Mouse (Mus musculus) heart, postnatal 0 days (tissue): ENCODE results near the gene Baat. TPM values are rescaled to one million over a fixed set of nuclear protein-coding genes. Genes with fewer than 3 reads are reported as not detected.
"Not testable (repeated sequence)": the region's sequence is repeated elsewhere in the genome, so short reads cannot be mapped to it uniquely, and the experiment has no call there.

Source experiments
- ATAC-seq: fragments of 200-750 bp; cut with Nextera tagmentation; 2 replicates; pipeline ENCODE4 v1.8.0; 2017; ENCODE audit warnings: low read depth, moderate number of reproducible peaks, moderate library complexity; ENCODE audit not compliant: insufficient read depth
- DNase-seq: peaks from one replicate; pipeline ENCODE4 v3.0.0-alpha.2; 2016; ENCODE audit warnings: low spot score
- H3K27ac ChIP-seq: fragments of 300-500 bp; sonication (generic); 2 replicates; pipeline ENCODE4 v1.5.1; 2014; ENCODE audit warnings: low read depth, mild to moderate bottlenecking
- H3K27me3 ChIP-seq: fragments of 300-500 bp; sonication (generic); 2 replicates; pipeline ENCODE4 v1.6.1; 2014; ENCODE audit warnings: low read length, mixed read lengths; ENCODE audit not compliant: control insufficient read depth, insufficient read depth
- H3K36me3 ChIP-seq: fragments of 300-500 bp; sonication (generic); replicated peaks from 2 replicates; pipeline ENCODE4 v1.6.1; 2014; ENCODE audit warnings: low read length, mixed read lengths; ENCODE audit not compliant: control insufficient read depth, insufficient read depth
- H3K4me1 ChIP-seq: fragments of 300-500 bp; sonication (generic); 2 replicates; pipeline ENCODE4 v1.6.1; 2014; ENCODE audit warnings: antibody characterized with exemption; ENCODE audit not compliant: control insufficient read depth, insufficient read depth
- H3K4me2 ChIP-seq: fragments of 300-500 bp; sonication (generic); 2 replicates; pipeline ENCODE4 v1.6.1; 2014; ENCODE audit warnings: low read depth, mild to moderate bottlenecking, low read length, moderate library complexity
- H3K4me3 ChIP-seq: fragments of 300-500 bp; sonication (generic); 2 replicates; pipeline ENCODE4 v1.5.1; 2014; ENCODE audit warnings: low read depth, low read length
- H3K9ac ChIP-seq: fragments of 300-500 bp; sonication (generic); replicated peaks from 2 replicates; pipeline ENCODE4 v1.6.1; 2014; ENCODE audit warnings: low read depth, low read length, mixed read lengths
- H3K9me3 ChIP-seq: fragments of 300-500 bp; sonication (generic); replicated peaks from 2 replicates; pipeline ENCODE4 v1.6.1; 2016; ENCODE audit warnings: low read length; ENCODE audit not compliant: control insufficient read depth
- CTCF ChIP-seq: IDR thresholded peaks from 2 replicates; pipeline ENCODE4 v1.5.1; 2016; ENCODE audit warnings: antibody characterized with exemption, control low read depth, low read depth
- EP300 ChIP-seq: IDR thresholded peaks from 2 replicates; pipeline ENCODE4 v1.6.1; 2016; ENCODE audit warnings: antibody characterized with exemption, low read depth
- WGBS: fragments of 180-500 bp; shearing (Covaris S2); extraction: QIAGEN DNeasy Blood & Tissue Kit; methylation state at CpG from one replicate; pipeline ENCODE4 v1.1.7; 2014; 5-methylcytosine and 5-hydroxymethylcytosine counted together
- polyA plus RNA-seq: library from polyadenylated mRNA; unstranded; fragments of >200 nt; fragmentation: Nextera tagmentation; extraction: Ambion mirVana; gene quantifications from 2 replicates; pipeline ENCODE4 v1.2.1, GENCODE M21; 2015
- total RNA-seq: library from RNA; depleted of rRNA; stranded (reverse); fragments of >200 nt; gene quantifications from 2 replicates; pipeline ENCODE4 v1.2.3, GENCODE M21; 2014; ENCODE audit warnings: low replicate concordance

Baat gene
- total and polyA plus RNA-seq, 2 experiments from 2014 or later: not detected

DNA sequence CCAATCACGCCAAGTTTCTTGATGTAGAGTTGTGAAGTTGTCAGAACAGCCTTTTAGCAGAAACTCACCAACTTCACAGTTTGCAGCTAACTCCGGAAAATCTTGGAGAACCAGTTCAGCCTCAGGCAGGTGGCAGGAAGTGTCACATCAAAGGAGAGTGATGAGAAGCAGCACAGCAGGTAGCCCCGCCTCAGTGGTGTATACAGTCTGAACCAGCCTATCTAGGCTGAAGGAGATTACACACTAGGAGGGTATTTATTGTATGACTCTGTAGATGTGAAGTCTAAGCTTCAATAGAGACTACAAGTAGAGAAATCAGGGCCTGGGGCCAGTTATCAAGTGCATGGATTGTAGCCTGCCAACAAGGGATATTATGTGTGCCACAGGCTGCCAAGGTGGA is 25.5 kb downstream of the Baat start:
- Histone ChIP-seq H3K9ac (no peak overlapping the region), H3K36me3 (no peaks in the 10 kb centered on the region), H3K27me3 (no peaks in the 10 kb centered on the region), H3K4me2 (no peak overlapping the region), H3K4me1 (no peaks in the 10 kb centered on the region), H3K27ac (no peak overlapping the region), H3K4me3 (no peak overlapping the region), H3K9me3 (no peaks in the 10 kb centered on the region)
- ATAC-seq: no peak
- no peak for TF ChIP-seq CTCF
- TF ChIP-seq EP300: no peak
- DNase-seq: no peak
- WGBS: 58% methylated on average over 3 of the region's 3 CpGs

DNA sequence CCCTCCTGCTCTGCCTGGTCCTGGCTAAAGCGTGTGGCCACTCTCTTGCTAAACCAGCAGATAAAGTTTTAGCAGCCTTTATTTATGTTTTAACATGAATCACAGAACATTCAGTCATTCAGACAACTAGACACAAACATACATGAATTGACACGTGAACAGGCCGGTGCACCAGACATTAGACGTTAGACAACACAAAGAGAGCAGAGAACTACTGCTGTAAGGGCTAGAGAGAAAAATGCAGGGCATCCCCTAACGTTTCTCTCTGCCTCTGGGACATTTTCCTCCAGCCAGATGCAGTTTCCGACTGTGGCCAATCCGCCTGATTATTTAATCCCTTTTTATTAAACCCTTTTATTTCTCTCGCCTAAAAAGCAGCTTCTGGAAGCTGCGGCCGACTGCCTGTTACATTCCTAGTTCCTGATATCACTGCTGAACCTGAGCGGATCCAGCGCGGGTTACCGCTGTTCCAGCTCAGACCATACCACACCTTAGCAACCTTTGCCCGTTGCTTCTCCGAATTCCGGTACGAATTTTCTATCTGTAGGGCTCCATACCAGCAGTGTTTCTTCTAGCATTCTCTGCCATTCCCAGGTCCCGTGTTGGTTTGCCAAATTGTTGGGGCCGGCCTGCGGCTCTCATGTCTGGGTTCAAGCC is 26.1 kb downstream of the Baat start:
- H3K9ac ChIP-seq: no peak overlapping the region
- TF ChIP-seq CTCF (no peak), EP300 (no peak)
- H3K36me3 ChIP-seq: no peaks in the 10 kb centered on the region
- no peaks in the 10 kb centered on the region for H3K4me1 ChIP-seq
- 19% methylated on average over 21 of the region's 21 CpGs for WGBS
- no peaks in the 10 kb centered on the region for H3K27me3 ChIP-seq
- DNase-seq (no peak), ATAC-seq (no peak)
- H3K4me3 ChIP-seq: peak overlapping the region; percentile 19; the same call in 1 of the 2 replicates
- no peaks in the 10 kb centered on the region for H3K9me3 ChIP-seq
- H3K4me2 ChIP-seq: peak overlapping the region; percentile 37
- H3K27ac ChIP-seq: no peak overlapping the region

DNA sequence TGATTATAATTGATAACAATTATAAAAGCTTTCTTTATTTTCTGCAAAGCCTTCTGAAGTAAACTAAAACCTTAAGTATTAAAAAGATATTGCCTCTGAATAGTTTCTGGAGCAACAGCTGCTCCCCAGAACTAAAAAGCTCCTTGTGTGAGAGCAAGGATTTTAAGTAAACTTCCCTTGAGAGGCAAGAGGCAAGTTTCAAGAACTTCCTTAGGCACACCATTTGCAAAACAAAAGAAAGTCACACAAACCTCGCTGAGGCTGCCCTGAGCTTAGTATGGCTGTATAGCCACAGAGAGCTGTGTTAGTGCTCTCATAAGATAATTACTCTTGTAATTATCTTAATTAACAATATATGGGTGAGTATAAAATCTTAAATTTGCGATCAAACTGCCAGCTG is 27.3 kb downstream of the Baat start:
- DNase-seq: not testable (repeated sequence)
- WGBS: 71% methylated on average over 2 of the region's 2 CpGs

DNA sequence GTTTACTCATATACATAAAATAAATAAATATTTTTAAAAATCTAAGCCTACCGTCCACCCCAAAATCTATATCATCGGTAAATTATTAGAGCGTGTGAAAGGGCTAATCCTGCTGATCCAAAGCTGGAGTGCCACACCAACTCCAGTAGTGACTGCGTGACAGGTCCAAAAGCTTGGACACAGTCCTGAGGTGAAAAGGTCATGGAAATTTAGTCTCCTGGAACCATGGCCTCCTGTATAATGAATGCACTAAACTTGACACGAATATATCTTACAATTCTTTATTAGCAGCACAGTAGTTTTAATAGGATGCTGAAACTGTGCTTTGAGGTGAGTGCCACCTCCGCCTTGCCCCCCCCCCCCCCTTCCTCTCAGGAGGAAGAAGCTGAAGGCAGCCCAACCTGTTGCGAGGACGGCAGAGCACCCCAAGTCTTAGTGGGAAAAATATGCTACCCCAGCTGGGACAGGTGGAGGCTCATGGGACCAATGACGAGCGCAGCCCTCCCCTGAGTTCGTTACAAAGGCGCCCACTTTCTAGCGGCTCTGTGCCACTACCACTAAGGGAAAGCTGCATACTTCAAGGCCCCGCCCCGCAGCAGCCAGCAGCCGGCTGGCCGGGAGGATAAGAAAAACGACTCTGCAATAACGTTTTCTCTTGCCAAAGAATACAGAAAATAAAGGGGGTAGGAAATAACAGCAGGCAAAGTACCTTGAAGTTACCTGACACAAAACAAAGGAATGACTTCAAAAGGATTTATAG is 28.1 kb downstream of the Baat start:
- H3K4me2 ChIP-seq: peak overlapping the region; percentile 59
- peak overlapping the region; percentile 39 for H3K4me3 ChIP-seq
- H3K36me3 ChIP-seq: no peaks in the 10 kb centered on the region
- no peaks in the 10 kb centered on the region for H3K4me1 ChIP-seq
- H3K27me3 ChIP-seq: no peaks in the 10 kb centered on the region
- DNase-seq: peak; percentile 17
- no peak overlapping the region for H3K9ac ChIP-seq
- TF ChIP-seq EP300: no peak
- TF ChIP-seq CTCF: no peak
- ATAC-seq: peak; percentile 67
- WGBS: 16% methylated on average over 19 of the region's 19 CpGs
- H3K27ac ChIP-seq: no peak overlapping the region
- H3K9me3 ChIP-seq: no peaks in the 10 kb centered on the region

More for the DNA sequence above, 27.3 kb downstream of the Baat start:
- H3K27ac ChIP-seq, H3K36me3 ChIP-seq, H3K9me3 ChIP-seq, H3K9ac ChIP-seq, H3K4me3 ChIP-seq, ATAC-seq, H3K4me1 ChIP-seq, H3K4me2 ChIP-seq, H3K27me3 ChIP-seq: not testable (repeated sequence)

DNA sequence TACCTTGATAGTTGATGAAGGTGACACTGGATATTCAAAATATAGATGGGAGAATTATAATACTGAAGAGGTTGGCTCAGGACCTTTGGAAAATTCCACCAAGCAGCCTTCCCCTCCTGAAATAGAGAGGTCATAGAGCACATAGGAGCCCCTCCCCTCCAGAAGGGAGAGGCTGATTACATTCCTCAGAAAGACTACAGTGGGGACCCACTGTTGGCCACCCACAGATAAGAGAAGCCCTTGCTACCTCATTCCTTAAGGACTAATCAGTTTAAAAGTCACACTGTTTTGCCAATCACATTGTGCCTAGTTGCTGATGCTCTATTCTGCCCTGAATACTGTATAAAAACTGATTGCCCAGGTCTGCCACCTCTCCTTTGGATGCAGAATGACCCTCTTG is 31.8 kb downstream of the Baat start:
- TF ChIP-seq CTCF (no peak), EP300 (no peak)
- Histone ChIP-seq H3K4me2 (no peak overlapping the region), H3K4me1 (no peaks in the 10 kb centered on the region), H3K4me3 (no peak overlapping the region), H3K36me3 (no peaks in the 10 kb centered on the region), H3K27ac (no peak overlapping the region), H3K27me3 (no peaks in the 10 kb centered on the region), H3K9ac (no peak overlapping the region), H3K9me3 (no peaks in the 10 kb centered on the region)
- no peak for ATAC-seq
- DNase-seq: no peak
